Mouse (Mus musculus) spleen, adult 2 months (tissue): ENCODE results near the gene Rpap3.

Source experiments
- CTCF ChIP-seq: fragments of 200-500 bp; IDR thresholded peaks from 2 replicates; pipeline ENCODE4 v1.5.1; 2011; ENCODE audit warnings: mild to moderate bottlenecking, inconsistent platforms; ENCODE audit not compliant: insufficient read depth, insufficient read length, insufficient replicate concordance; ENCODE audit errors: extremely low read depth
- POLR2A ChIP-seq: fragments of 200-500 bp; IDR thresholded peaks from 2 replicates; pipeline ENCODE4 v1.6.1; 2011; ENCODE audit warnings: low read depth, low read length, inconsistent platforms

GRCm38 (mm10) chr15:97663750-97664406 is 41.7 kb downstream of the Rpap3 start:
- TF ChIP-seq CTCF (peak; percentile 59; the same call in 1 of the 2 replicates), POLR2A (no peak)
